Mouse (Mus musculus) inflammation-experienced regulatory T-cells, adult 6 months (primary cell): ENCODE data around the gene Creld2. TPM values are rescaled to one million over a fixed set of nuclear protein-coding genes. Genes with fewer than 3 reads are reported as not detected.

Source experiments
- ATAC-seq: one replicate; pipeline ENCODE4 v1.8.0; 2017
- polyA plus RNA-seq, 3 experiments: library from polyadenylated mRNA; unstranded; fragments of 100-300 nt; shearing (Covaris generic); gene quantifications; one replicate each; pipeline ENCODE4 v1.2.1; 2017

Creld2 gene
- polyA plus RNA-seq, 3 experiments from 2014 or later = 22.9 to 40.9 (median 28.4) TPM

DNA sequence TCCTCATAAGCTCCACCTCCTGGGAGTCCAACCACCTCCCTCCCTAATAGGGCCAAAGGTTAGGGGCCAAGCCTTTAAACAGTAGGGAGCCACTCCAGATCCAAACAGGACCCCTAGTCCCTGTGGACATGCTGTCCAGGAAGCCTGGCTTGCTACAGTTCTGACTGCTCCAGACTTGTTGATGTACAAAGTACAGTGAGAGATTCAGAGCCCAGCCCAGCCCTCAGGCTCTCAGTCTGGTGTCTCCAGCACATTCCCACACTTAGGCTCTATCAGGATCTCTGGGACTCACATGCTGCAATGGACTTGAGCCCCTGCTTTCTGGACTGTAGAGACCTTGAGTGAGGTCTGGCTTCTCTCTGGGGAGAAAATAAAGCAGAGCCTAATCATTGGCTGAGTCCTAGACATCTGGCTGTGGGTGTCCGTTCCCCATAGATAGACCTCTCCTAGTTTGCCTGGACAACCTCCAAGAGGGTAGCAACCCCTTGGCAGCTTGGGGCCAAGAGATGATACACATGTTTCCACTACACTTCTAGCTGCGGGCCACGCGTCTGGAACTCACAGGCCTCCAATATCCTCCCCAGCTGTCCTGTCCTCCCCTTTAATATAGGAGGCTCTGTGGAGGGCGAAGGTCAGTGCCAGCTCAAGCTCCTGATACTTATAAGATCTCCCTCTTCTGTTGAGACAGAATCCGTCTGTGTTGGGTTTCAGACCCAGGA is 48.7 kb downstream of the Creld2 start:
- no peak for ATAC-seq

DNA sequence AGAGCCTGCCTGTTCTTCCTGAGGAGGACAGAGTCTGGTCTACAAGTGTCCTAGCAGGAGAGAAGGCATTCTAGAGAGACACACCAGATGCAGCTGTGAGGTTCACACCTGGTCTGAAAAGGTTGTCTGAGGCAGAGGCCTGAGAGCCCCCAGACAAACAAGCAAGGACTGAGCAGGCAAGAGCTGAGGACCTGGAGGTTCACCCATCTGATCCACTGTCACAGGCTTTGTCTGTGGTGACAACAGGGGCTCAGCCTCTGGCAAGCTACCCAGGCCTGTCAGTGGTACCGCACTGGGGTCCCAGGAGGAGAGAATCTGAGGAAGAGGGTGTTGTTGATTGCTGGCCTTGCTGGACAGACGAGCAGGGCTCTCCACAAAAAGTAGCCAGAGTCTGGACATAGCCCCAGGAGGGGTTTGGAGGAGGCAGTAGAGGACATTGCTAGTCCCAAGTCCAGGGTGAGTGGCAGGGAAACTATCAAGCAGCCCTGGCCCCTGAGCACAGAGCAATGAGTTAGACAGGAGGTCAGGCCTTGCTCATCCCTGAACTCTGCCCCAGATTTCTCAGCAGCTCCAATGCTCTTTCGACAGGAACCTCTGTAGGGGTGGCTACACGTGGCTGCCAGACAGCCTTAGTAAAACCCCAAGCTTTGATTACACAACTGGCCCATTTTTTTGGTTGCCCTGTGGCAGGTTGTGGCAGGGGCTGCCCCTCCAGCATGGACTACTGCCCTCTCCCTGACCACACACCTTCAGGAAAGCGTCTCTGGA is 51.2 kb downstream of the Creld2 start:
- ATAC-seq = no peak

DNA sequence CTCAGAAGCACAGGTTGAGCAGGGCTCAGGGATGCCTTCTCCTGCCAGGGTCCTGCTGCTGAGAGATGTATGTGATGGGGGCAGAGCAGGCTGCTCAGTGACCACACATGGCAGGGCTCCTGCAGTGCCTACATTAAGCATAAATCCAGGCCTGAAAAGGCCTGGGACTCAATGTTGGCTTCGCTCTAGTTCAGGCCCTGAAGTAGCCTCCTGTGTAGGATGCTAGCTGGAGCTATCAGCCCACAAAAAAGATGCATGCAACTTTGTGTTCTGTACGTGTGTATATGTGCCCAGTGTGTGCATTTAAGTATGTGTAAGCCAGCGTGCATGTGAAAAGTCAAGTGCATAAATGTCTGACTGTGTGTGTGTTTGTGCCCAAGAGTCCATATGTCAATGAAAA is 54.6 kb downstream of the Creld2 start:
- no peak for ATAC-seq

DNA sequence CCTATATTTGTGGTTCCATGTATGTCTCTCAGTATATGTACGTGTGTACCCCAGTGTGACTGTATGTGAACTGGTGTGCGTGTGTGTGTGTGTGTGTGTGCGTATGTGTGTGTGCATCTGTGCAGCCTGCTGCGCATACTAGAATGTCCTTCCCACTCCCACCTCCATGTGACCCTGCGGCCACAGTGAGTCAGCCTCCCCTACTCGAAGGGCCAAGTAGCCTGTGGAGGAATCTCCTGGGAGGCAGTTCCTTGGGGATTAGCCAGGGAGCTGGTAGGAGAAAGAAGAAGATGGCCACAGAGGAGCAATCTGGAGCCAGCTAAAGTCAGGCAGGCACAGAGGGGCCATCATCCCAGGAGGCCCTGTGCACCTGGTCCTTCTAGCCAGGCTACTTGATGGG is 55.0 kb downstream of the Creld2 start:
- no peak for ATAC-seq

DNA sequence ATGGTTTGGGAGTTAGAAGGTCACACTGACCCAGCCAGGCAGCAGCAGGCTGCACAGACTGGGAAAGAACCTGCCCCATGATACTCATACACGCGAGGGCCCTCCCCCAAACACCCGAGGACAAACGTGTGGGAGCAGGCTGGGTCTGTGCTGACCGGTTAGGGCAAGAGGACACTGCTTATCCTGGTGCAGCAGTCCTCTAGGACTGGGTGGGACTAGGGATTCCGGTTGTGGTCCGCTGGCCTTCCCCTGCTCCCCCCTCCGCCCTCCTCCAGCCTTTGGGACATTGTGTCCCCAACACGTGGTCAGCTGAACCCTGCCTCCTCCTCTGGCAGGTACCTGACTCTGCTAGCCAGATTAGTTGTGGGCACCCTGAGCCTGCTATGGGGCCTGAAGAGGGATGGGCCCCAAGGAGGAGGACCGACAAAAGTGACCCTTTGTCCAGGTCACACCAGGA is 56.2 kb downstream of the Creld2 start:
- ATAC-seq = no peak

Other genes with a start within 250 kb of the Creld2 start
- not detected for gene Zdhhc25, start 219.3 kb upstream of the Creld2 start, polyA plus RNA-seq
- 10 to 100 TPM; 15.8 to 21.7 (median 20.6) TPM for gene Brd1, start 85.4 kb upstream of the Creld2 start, polyA plus RNA-seq
- gene Zbed4, start 68.0 kb upstream of the Creld2 start, polyA plus RNA-seq = 1 to 10 TPM; 4.1 to 7.6 (median 5.8) TPM
- gene Alg12, start 328 bp upstream of the Creld2 start, polyA plus RNA-seq = 10 to 100 TPM; 12.8 to 22.4 (median 15.8) TPM
- gene Pim3, start 42.5 kb downstream of the Creld2 start, polyA plus RNA-seq = 1 to 10 TPM; 3.0 to 4.1 (median 4.0) TPM
- gene Ttll8, start 134.8 kb downstream of the Creld2 start, polyA plus RNA-seq = not detected
- gene Mlc1, start 159.4 kb downstream of the Creld2 start, polyA plus RNA-seq = under 1 TPM in 1 of 3 experiments, not detected in 2; 0.16 TPM
- not detected for gene Mov10l1, start 163.3 kb downstream of the Creld2 start, polyA plus RNA-seq
- not detected for gene Panx2, start 240.1 kb downstream of the Creld2 start, polyA plus RNA-seq